Mouse (Mus musculus) subcutaneous adipose tissue, adult 2 months (tissue): ENCODE data around the gene Zic4. TPM values are rescaled to one million over a fixed set of nuclear protein-coding genes. Genes with fewer than 3 reads are reported as not detected.

ENCODE experiments used
- polyA plus RNA-seq: library from polyadenylated mRNA; depleted of rRNA; stranded (reverse); fragments of >200 nt; gene quantifications from 2 replicates; pipeline ENCODE4 v1.2.3, GENCODE M21; 2012; ENCODE audit warnings: low replicate concordance; rRNA removed

The Zic4 gene
- polyA plus RNA-seq, result not detected in 2 replicates

GRCm38 (mm10) chr9:91361856-91362601 lies at the start of gene Zic4:
Gene Zic4, plus strand, starts transcription at chr9:91362413.

GRCm38 (mm10) chr9:91365664-91366063 lies 3.5 kb downstream of the Zic4 start, which contains the start of gene Zic1:
Gene Zic1, minus strand, starts transcription at chr9:91365810.

Other genes starting within 250 kb of the Zic4 start
- not detected in 2 replicates for gene Zic1, start 3.4 kb downstream of the Zic4 start, polyA plus RNA-seq